Mouse (Mus musculus): ENCODE data around the gene 1110008L16Rik.
A peak's percentile ranks its signal among the peaks of the same experiment; 100 is the strongest.
"Not testable (repeated sequence)": the region's sequence is repeated elsewhere in the genome, so short reads cannot be mapped to it uniquely, and the experiment has no call there.

The 1110008L16Rik gene

GRCm38 (mm10) chr12:55392733-55393577, 93.6 kb downstream of the 1110008L16Rik start:
- no peak for DNase-seq

- not testable (repeated sequence) for DNase-seq
These were observed 96.2 kb downstream of the 1110008L16Rik start for GRCm38 (mm10) chr12:55395601-55396000.

- DNase-seq = no peak
These were observed 97.2 kb downstream of the 1110008L16Rik start for GRCm38 (mm10) chr12:55396536-55396935.

- no peak for DNase-seq
These were observed 98.3 kb downstream of the 1110008L16Rik start for GRCm38 (mm10) chr12:55397544-55398239.

- peak; percentile 97 for DNase-seq
These were observed 99.1 kb downstream of the 1110008L16Rik start for GRCm38 (mm10) chr12:55398240-55399127.

GRCm38 (mm10) chr12:55399128-55399677, 99.8 kb downstream of the 1110008L16Rik start:
- DNase-seq = no peak

- no peak for DNase-seq
These were observed 108.5 kb downstream of the 1110008L16Rik start for GRCm38 (mm10) chr12:55407888-55408287.

- DNase-seq = no peak
These were observed 115.9 kb downstream of the 1110008L16Rik start for GRCm38 (mm10) chr12:55415255-55415654.

GRCm38 (mm10) chr12:55415762-55416161, 116.4 kb downstream of the 1110008L16Rik start:
- no peak for DNase-seq

GRCm38 (mm10) chr12:55420220-55420619, 120.8 kb downstream of the 1110008L16Rik start:
- no peak for DNase-seq

GRCm38 (mm10) chr12:55422057-55422456, 122.7 kb downstream of the 1110008L16Rik start:
- no peak for DNase-seq

- DNase-seq = no peak
These were observed 126.9 kb downstream of the 1110008L16Rik start for GRCm38 (mm10) chr12:55426300-55426699.

- DNase-seq = no peak
These were observed 129.8 kb downstream of the 1110008L16Rik start for GRCm38 (mm10) chr12:55429201-55429600.

- DNase-seq = no peak
These were observed 130.6 kb downstream of the 1110008L16Rik start for GRCm38 (mm10) chr12:55429956-55430355.

All from retina, postnatal 1 day (tissue).